14 mouse cellular contexts compared by ENCODE assay signal in genomic region chr10:94265656-94266542, GRCm38 (mm10). TPM values are rescaled to one million over a fixed set of nuclear protein-coding genes. Genes with fewer than 3 reads are reported as not detected.
DNase-seq lines count a peak whose midpoint lies in the region; ATAC-seq lines count a peak whose summit lies in the region.
"Had no signal": no experiment of that assay in that cellular context is flagged by ENCODE, and none has a peak within 500 bp of the region (broad histone marks: within the 10 kb centered on the region; RNA-seq: fewer than 3 reads in every experiment).

No protein-coding gene starts in this region.

- WGBS in forebrain, embryonic 13.5 days = 66% methylated on average over 17 of the region's 17 CpGs
- WGBS in forebrain, embryonic 12.5 days = 71% methylated on average over 17 of the region's 17 CpGs
- WGBS in neural tube, embryonic 11.5 days = 74% methylated on average over 17 of the region's 17 CpGs
- 66% methylated on average over 17 of the region's 17 CpGs for WGBS in forebrain, embryonic 16.5 days
- 52% methylated on average over 17 of the region's 17 CpGs for WGBS in midbrain, embryonic 16.5 days
- 72% methylated on average over 17 of the region's 17 CpGs for WGBS in liver, embryonic 12.5 days (ENCODE audit: insufficient replicate concordance)

- H3K36me3 ChIP-seq in forebrain, embryonic 13.5 days (ENCODE audit: poor library complexity, severe bottlenecking) = no peaks in the 10 kb centered on the region
- H3K36me3 ChIP-seq in forebrain, embryonic 12.5 days (replicated peaks) = no peaks in the 10 kb centered on the region
- no peaks in the 10 kb centered on the region for H3K36me3 ChIP-seq in neural tube, embryonic 11.5 days (ENCODE audit: control insufficient read depth, insufficient read depth, low read length)
- H3K36me3 ChIP-seq in forebrain, embryonic 16.5 days (ENCODE audit: control insufficient read depth, insufficient read depth) = no peaks in the 10 kb centered on the region
- no peaks in the 10 kb centered on the region for H3K36me3 ChIP-seq in midbrain, embryonic 16.5 days (ENCODE audit: control insufficient read depth, insufficient read depth, low read length)
- no peaks in the 10 kb centered on the region for H3K36me3 ChIP-seq in liver, embryonic 12.5 days
- H3K36me3 ChIP-seq: limb, embryonic 13.5 days; neural tube, embryonic 12.5 days had no signal

- no peak overlapping the region for H3K4me2 ChIP-seq in forebrain, embryonic 13.5 days
- no peak overlapping the region for H3K4me2 ChIP-seq in forebrain, embryonic 12.5 days
- no peak overlapping the region for H3K4me2 ChIP-seq in neural tube, embryonic 11.5 days (ENCODE audit: low read depth)
- H3K4me2 ChIP-seq in forebrain, embryonic 16.5 days (ENCODE audit: low read length) = no peak overlapping the region
- no peak overlapping the region for H3K4me2 ChIP-seq in midbrain, embryonic 16.5 days (ENCODE audit: low read length)
- no peak overlapping the region for H3K4me2 ChIP-seq in liver, embryonic 12.5 days
- H3K4me2 ChIP-seq: limb, embryonic 13.5 days; neural tube, embryonic 12.5 days had no signal

- peak overlapping the region; percentile 19 for H3K27ac ChIP-seq in forebrain, embryonic 13.5 days
- no peak overlapping the region for H3K27ac ChIP-seq in forebrain, embryonic 12.5 days
- H3K27ac ChIP-seq in neural tube, embryonic 11.5 days (ENCODE audit: low read depth, low read length) = no peak overlapping the region
- no peak overlapping the region for H3K27ac ChIP-seq in forebrain, embryonic 16.5 days (ENCODE audit: low read length)
- no peak overlapping the region; the same call in 1 of the 2 replicates for H3K27ac ChIP-seq in midbrain, embryonic 16.5 days (ENCODE audit: low read length)
- H3K27ac ChIP-seq in liver, embryonic 12.5 days = no peak overlapping the region
- H3K27ac ChIP-seq: limb, embryonic 13.5 days; neural tube, embryonic 12.5 days had no signal

- H3K27me3 ChIP-seq in forebrain, embryonic 13.5 days = no peaks in the 10 kb centered on the region
- no peaks in the 10 kb centered on the region for H3K27me3 ChIP-seq in forebrain, embryonic 12.5 days
- no peaks in the 10 kb centered on the region for H3K27me3 ChIP-seq in neural tube, embryonic 11.5 days (ENCODE audit: control insufficient read depth, insufficient read depth, low read length)
- no peaks in the 10 kb centered on the region for H3K27me3 ChIP-seq in forebrain, embryonic 16.5 days (replicated peaks; ENCODE audit: control insufficient read depth, insufficient read depth, low read length)
- no peaks in the 10 kb centered on the region for H3K27me3 ChIP-seq in midbrain, embryonic 16.5 days (ENCODE audit: control insufficient read depth, insufficient read depth, low read depth, low read length)
- 0 out of 2 replicates have a peak, but pooled peaks cover 3% of the 10 kb centered on the region for H3K27me3 ChIP-seq in liver, embryonic 12.5 days (replicated peaks)
- H3K27me3 ChIP-seq: neural tube, embryonic 12.5 days had no signal

- H3K4me3 ChIP-seq in forebrain, embryonic 13.5 days = no peak overlapping the region
- no peak overlapping the region for H3K4me3 ChIP-seq in forebrain, embryonic 12.5 days (replicated peaks)
- H3K4me3 ChIP-seq in neural tube, embryonic 11.5 days (ENCODE audit: low read depth, low read length) = no peak overlapping the region
- H3K4me3 ChIP-seq in forebrain, embryonic 16.5 days (replicated peaks; ENCODE audit: low read length) = no peak overlapping the region
- H3K4me3 ChIP-seq in midbrain, embryonic 16.5 days (ENCODE audit: low read depth, low read length) = no peak overlapping the region
- no peak overlapping the region for H3K4me3 ChIP-seq in liver, embryonic 12.5 days
- H3K4me3 ChIP-seq: erythroblast, embryonic 14.5 days; limb, embryonic 13.5 days; neural tube, embryonic 12.5 days had no signal

- 0 out of 2 replicates have a peak, but pooled peaks have one; percentile 19 for ATAC-seq in forebrain, embryonic 13.5 days
- ATAC-seq in forebrain, embryonic 12.5 days (ENCODE audit: low FRiP score) = no peak
- no peak for ATAC-seq in neural tube, embryonic 11.5 days (ENCODE audit: insufficient read depth, low FRiP score, low TSS enrichment)
- 0 out of 2 replicates have a peak, but pooled peaks have one; percentile 28 for ATAC-seq in forebrain, embryonic 16.5 days
- peak; percentile 3; the same call in 1 of the 2 replicates for ATAC-seq in midbrain, embryonic 16.5 days
- ATAC-seq in liver, embryonic 12.5 days = no peak

- H3K4me1 ChIP-seq in forebrain, embryonic 13.5 days = peaks cover 5% of the 10 kb centered on the region; the same call in 1 of the 2 replicates
- peaks cover under 1% of the 10 kb centered on the region; the same call in 1 of the 2 replicates for H3K4me1 ChIP-seq in forebrain, embryonic 12.5 days
- no peaks in the 10 kb centered on the region for H3K4me1 ChIP-seq in neural tube, embryonic 11.5 days (ENCODE audit: control insufficient read depth, insufficient read depth, low read length)
- H3K4me1 ChIP-seq in forebrain, embryonic 16.5 days (replicated peaks; ENCODE audit: control insufficient read depth, insufficient read depth, low read length) = no peaks in the 10 kb centered on the region
- H3K4me1 ChIP-seq in midbrain, embryonic 16.5 days (ENCODE audit: control insufficient read depth, insufficient read depth, low read length) = no peaks in the 10 kb centered on the region
- H3K4me1 ChIP-seq in liver, embryonic 12.5 days = no peaks in the 10 kb centered on the region
- H3K4me1 ChIP-seq: limb, embryonic 13.5 days; neural tube, embryonic 12.5 days had no signal

- H3K9me3 ChIP-seq in forebrain, embryonic 13.5 days (replicated peaks) = no peaks in the 10 kb centered on the region
- H3K9me3 ChIP-seq in forebrain, embryonic 12.5 days = no peaks in the 10 kb centered on the region
- H3K9me3 ChIP-seq in neural tube, embryonic 11.5 days (ENCODE audit: control insufficient read depth, low read length) = no peaks in the 10 kb centered on the region
- no peaks in the 10 kb centered on the region for H3K9me3 ChIP-seq in forebrain, embryonic 16.5 days (ENCODE audit: control insufficient read depth, low read length)
- H3K9me3 ChIP-seq in midbrain, embryonic 16.5 days (replicated peaks; ENCODE audit: control insufficient read depth, low read length, poor library complexity, severe bottlenecking) = no peaks in the 10 kb centered on the region
- H3K9me3 ChIP-seq in liver, embryonic 12.5 days (replicated peaks) = no peaks in the 10 kb centered on the region
- H3K9me3 ChIP-seq: limb, embryonic 13.5 days; neural tube, embryonic 12.5 days had no signal

- DNase-seq in neural tube, embryonic 11.5 days (ENCODE audit: low spot score) = peak; percentile 21
- DNase-seq in neural tube, embryonic 10.5 days (ENCODE audit: extremely low spot score, low spot score) = no peak
- no peak for DNase-seq in lung, adult 18-20 months
- DNase-seq: kidney, postnatal 25 days; lung, postnatal 4 days; thymus, postnatal 4 days had no signal

- H3K9ac ChIP-seq in forebrain, embryonic 13.5 days = no peak overlapping the region
- H3K9ac ChIP-seq in forebrain, embryonic 12.5 days = no peak overlapping the region
- no peak overlapping the region for H3K9ac ChIP-seq in neural tube, embryonic 11.5 days (ENCODE audit: low read length)
- no peak overlapping the region for H3K9ac ChIP-seq in forebrain, embryonic 16.5 days (replicated peaks; ENCODE audit: low read depth, low read length)
- no peak overlapping the region for H3K9ac ChIP-seq in midbrain, embryonic 16.5 days (ENCODE audit: low read depth, low read length)
- H3K9ac ChIP-seq in liver, embryonic 12.5 days = no peak overlapping the region
- H3K9ac ChIP-seq: limb, embryonic 13.5 days; neural tube, embryonic 12.5 days had no signal

RNA-seq across cellular contexts. Expression of gene Gm4792, which starts 32.6 kb away (rescaled TPM):
- polyA plus RNA-seq in forebrain, embryonic 13.5 days (2015; fragmentation: Nextera tagmentation; extraction: Ambion mirVana) = 0.22 TPM in 1 of 2 replicates, not detected in the other
- not detected in 2 replicates for polyA plus RNA-seq in forebrain, embryonic 12.5 days (2016; fragmentation: Nextera tagmentation; extraction: Ambion mirVana)
- polyA plus RNA-seq in neural tube, embryonic 11.5 days (2014; fragmentation: Nextera tagmentation; extraction: Ambion mirVana) = 0.42 TPM in 1 of 2 replicates, not detected in the other
- polyA plus RNA-seq in forebrain, embryonic 16.5 days (2015; fragmentation: Nextera tagmentation; extraction: Ambion mirVana) = not detected in 2 replicates
- polyA plus RNA-seq in midbrain, embryonic 16.5 days (2015; fragmentation: Nextera tagmentation; extraction: Ambion mirVana) = 0.74 TPM in 1 of 2 replicates, not detected in the other
- not detected in 2 replicates for polyA plus RNA-seq in liver, embryonic 12.5 days (2016; fragmentation: Nextera tagmentation; extraction: Ambion mirVana)
- polyA plus RNA-seq: erythroblast, embryonic 14.5 days; limb, embryonic 13.5 days had no signal

RNA-seq across cellular contexts. Expression of gene Tmcc3, which starts 45.9 kb away (rescaled TPM):
- 3.7 and 4.8 TPM in 2 replicates for polyA plus RNA-seq in forebrain, embryonic 13.5 days (2015; fragmentation: Nextera tagmentation; extraction: Ambion mirVana)
- polyA plus RNA-seq in forebrain, embryonic 12.5 days (2016; fragmentation: Nextera tagmentation; extraction: Ambion mirVana) = 5.2 and 5.3 TPM in 2 replicates
- polyA plus RNA-seq in neural tube, embryonic 11.5 days (2014; fragmentation: Nextera tagmentation; extraction: Ambion mirVana) = 4.8 and 6.1 TPM in 2 replicates
- polyA plus RNA-seq in forebrain, embryonic 16.5 days (2015; fragmentation: Nextera tagmentation; extraction: Ambion mirVana) = 5.1 and 6.8 TPM in 2 replicates
- 16.4 and 16.8 TPM in 2 replicates for polyA plus RNA-seq in midbrain, embryonic 16.5 days (2015; fragmentation: Nextera tagmentation; extraction: Ambion mirVana)
- 3.3 and 3.7 TPM in 2 replicates for polyA plus RNA-seq in liver, embryonic 12.5 days (2016; fragmentation: Nextera tagmentation; extraction: Ambion mirVana)

Comparison
In these comparisons a context has a peak if more than half of its experiments do, and no peak if none do; other contexts are left out.
1. ATAC-seq: peak in forebrain, embryonic 13.5 days (single experiment), forebrain, embryonic 16.5 days (single experiment) and midbrain, embryonic 16.5 days (single experiment); none in forebrain, embryonic 12.5 days (single experiment), neural tube, embryonic 11.5 days (single experiment) and liver, embryonic 12.5 days (single experiment).